Mouse (Mus musculus): ENCODE measurements at regions not wholly inside any gene's neighbourhood (a gene's known extent, or its start where the extent isn't known, plus 50 kb on each side); places are given as distances from the start of the nearest gene placed in this dataset.
A peak's percentile ranks its signal among the peaks of the same experiment; 100 is the strongest.

- ATAC-seq (replicated peaks; ENCODE audit: low FRiP score, low read depth) = no peak
- no peaks in the 10 kb centered on the region for H3K36me3 ChIP-seq (ENCODE audit: insufficient read depth, low read length)
- H3K27ac ChIP-seq = no peak overlapping the region
- WGBS = 79% methylated on average over 7 of the region's 7 CpGs
- H3K4me2 ChIP-seq (ENCODE audit: low read length) = no peak overlapping the region
- DNase-seq (ENCODE audit: low spot score) = no peak
- H3K27me3 ChIP-seq (ENCODE audit: insufficient read depth, low read length) = no peaks in the 10 kb centered on the region
- no peak overlapping the region for H3K9ac ChIP-seq (ENCODE audit: low read depth, low read length)
- H3K4me1 ChIP-seq (replicated peaks; ENCODE audit: insufficient read depth, low read length) = no peaks in the 10 kb centered on the region
- H3K4me3 ChIP-seq (replicated peaks; ENCODE audit: low read depth, low read length) = no peak overlapping the region
- TF ChIP-seq CTCF (IDR thresholded peaks at IDR 0.05; ENCODE audit: low read depth) = no peak
- H3K9me3 ChIP-seq (replicated peaks; ENCODE audit: low read length) = no peaks in the 10 kb centered on the region
These were observed 226.6 kb downstream of the Rpl36a-ps1 start for GRCm38 (mm10) chr14:98767481-98767880.

- no peaks in the 10 kb centered on the region for H3K36me3 ChIP-seq (ENCODE audit: insufficient read depth, low read length)
- ATAC-seq (replicated peaks; ENCODE audit: low FRiP score, low read depth) (no peak), DNase-seq (ENCODE audit: low spot score) (peak; percentile 31)
- no peak overlapping the region for H3K27ac ChIP-seq
- no peaks in the 10 kb centered on the region for H3K9me3 ChIP-seq (replicated peaks; ENCODE audit: low read length)
- no peak overlapping the region for H3K9ac ChIP-seq (ENCODE audit: low read depth, low read length)
- no peaks in the 10 kb centered on the region for H3K4me1 ChIP-seq (replicated peaks; ENCODE audit: insufficient read depth, low read length)
- no peak overlapping the region for H3K4me3 ChIP-seq (replicated peaks; ENCODE audit: low read depth, low read length)
- TF ChIP-seq CTCF (IDR thresholded peaks at IDR 0.05; ENCODE audit: low read depth) = no peak
- no peak overlapping the region for H3K4me2 ChIP-seq (ENCODE audit: low read length)
- H3K27me3 ChIP-seq (ENCODE audit: insufficient read depth, low read length) = no peaks in the 10 kb centered on the region
These were observed 228.8 kb downstream of the Rpl36a-ps1 start for GRCm38 (mm10) chr14:98765358-98765757.

GRCm38 (mm10) chr14:98750766-98751165 is 243.4 kb downstream of the Rpl36a-ps1 start:
- Histone ChIP-seq H3K27ac (no peak overlapping the region), H3K27me3 (ENCODE audit: insufficient read depth, low read length) (no peaks in the 10 kb centered on the region), H3K4me1 (replicated peaks; ENCODE audit: insufficient read depth, low read length) (no peaks in the 10 kb centered on the region), H3K9me3 (replicated peaks; ENCODE audit: low read length) (no peaks in the 10 kb centered on the region), H3K9ac (ENCODE audit: low read depth, low read length) (no peak overlapping the region), H3K36me3 (ENCODE audit: insufficient read depth, low read length) (no peaks in the 10 kb centered on the region), H3K4me3 (replicated peaks; ENCODE audit: low read depth, low read length) (no peak overlapping the region), H3K4me2 (ENCODE audit: low read length) (no peak overlapping the region)
- 92% methylated on average over 6 of the region's 6 CpGs for WGBS
- no peak for ATAC-seq (replicated peaks; ENCODE audit: low FRiP score, low read depth)
- DNase-seq (ENCODE audit: low spot score) = no peak
- TF ChIP-seq CTCF (IDR thresholded peaks at IDR 0.05; ENCODE audit: low read depth) = peak; percentile 33; the same call in 1 of the 2 replicates

- no peaks in the 10 kb centered on the region for H3K9me3 ChIP-seq (replicated peaks; ENCODE audit: low read length)
- no peak for TF ChIP-seq CTCF (IDR thresholded peaks at IDR 0.05; ENCODE audit: low read depth)
- H3K27ac ChIP-seq = no peak overlapping the region
- no peak for ATAC-seq (replicated peaks; ENCODE audit: low FRiP score, low read depth)
- no peak overlapping the region for H3K9ac ChIP-seq (ENCODE audit: low read depth, low read length)
- H3K36me3 ChIP-seq (ENCODE audit: insufficient read depth, low read length) = no peaks in the 10 kb centered on the region
- H3K4me2 ChIP-seq (ENCODE audit: low read length) = no peak overlapping the region
- no peak for DNase-seq (ENCODE audit: low spot score)
- no peaks in the 10 kb centered on the region for H3K27me3 ChIP-seq (ENCODE audit: insufficient read depth, low read length)
- 77% methylated on average over 14 of the region's 14 CpGs for WGBS
- no peaks in the 10 kb centered on the region for H3K4me1 ChIP-seq (replicated peaks; ENCODE audit: insufficient read depth, low read length)
- H3K4me3 ChIP-seq (replicated peaks; ENCODE audit: low read depth, low read length) = no peak overlapping the region
These were observed 244.8 kb downstream of the Rpl36a-ps1 start for GRCm38 (mm10) chr14:98749086-98750027.

DNA sequence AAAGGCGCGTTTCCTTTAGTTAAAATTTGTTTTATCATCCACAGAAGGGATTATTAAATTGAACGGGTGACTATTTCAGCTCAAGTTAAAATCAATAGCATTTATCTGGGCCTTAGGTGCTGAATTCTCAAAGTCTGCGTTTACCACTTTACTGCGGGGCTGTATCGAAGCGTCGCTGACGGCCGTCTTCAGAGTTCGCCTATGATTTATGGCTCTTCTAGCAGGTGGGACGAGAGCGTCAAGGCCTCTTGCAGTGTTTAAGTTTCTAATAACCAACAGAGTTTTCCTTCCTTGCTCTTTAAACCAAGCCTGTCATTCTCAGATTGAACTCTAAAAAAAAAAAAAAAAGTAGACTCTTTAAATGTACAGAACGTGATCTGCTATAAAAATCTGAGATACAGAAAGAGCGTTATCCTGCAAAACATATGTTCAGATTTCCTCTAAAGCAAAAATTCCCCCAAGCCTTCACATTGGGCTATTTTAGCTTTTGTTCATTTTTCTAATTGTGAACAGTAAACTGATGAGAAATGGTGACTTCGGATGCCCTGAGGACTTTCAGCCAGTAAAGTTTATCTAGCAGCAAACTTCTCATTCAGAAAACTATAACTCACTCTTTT is 246.9 kb downstream of the Rpl36a-ps1 start:
- DNase-seq (ENCODE audit: low spot score) (no peak), ATAC-seq (replicated peaks; ENCODE audit: low FRiP score, low read depth) (no peak)
- Histone ChIP-seq H3K4me2 (ENCODE audit: low read length) (peak overlapping the region; percentile 34; the same call in 1 of the 2 replicates), H3K4me3 (replicated peaks; ENCODE audit: low read depth, low read length) (no peak overlapping the region), H3K9ac (ENCODE audit: low read depth, low read length) (no peak overlapping the region), H3K36me3 (ENCODE audit: insufficient read depth, low read length) (no peaks in the 10 kb centered on the region), H3K9me3 (replicated peaks; ENCODE audit: low read length) (no peaks in the 10 kb centered on the region), H3K27ac (no peak overlapping the region), H3K4me1 (replicated peaks; ENCODE audit: insufficient read depth, low read length) (no peaks in the 10 kb centered on the region), H3K27me3 (ENCODE audit: insufficient read depth, low read length) (no peaks in the 10 kb centered on the region)
- 33% methylated on average over 16 of the region's 16 CpGs for WGBS
- TF ChIP-seq CTCF (IDR thresholded peaks at IDR 0.05; ENCODE audit: low read depth) = no peak

DNA sequence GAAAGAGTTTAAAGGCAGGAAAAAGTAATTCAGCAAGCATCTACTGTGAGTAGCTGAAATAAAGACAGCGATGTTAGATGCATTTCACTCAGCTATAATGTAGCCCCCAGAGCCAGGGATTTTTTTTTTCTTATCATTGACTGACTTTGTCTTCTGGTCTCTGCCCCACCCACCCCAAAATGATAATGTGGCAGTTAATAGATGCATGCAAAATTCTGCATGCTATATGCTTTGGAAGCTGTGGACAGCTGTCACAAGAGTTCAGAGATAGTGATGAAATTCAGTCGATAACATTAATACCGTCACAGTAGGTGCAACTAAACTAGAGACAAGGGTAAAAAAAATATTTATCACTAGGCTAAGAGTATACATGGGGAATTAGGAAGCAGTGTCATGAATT is 263.7 kb downstream of the Rpl36a-ps1 start:
- Histone ChIP-seq H3K9ac (ENCODE audit: low read depth, low read length) (no peak overlapping the region), H3K4me3 (replicated peaks; ENCODE audit: low read depth, low read length) (no peak overlapping the region), H3K9me3 (replicated peaks; ENCODE audit: low read length) (no peaks in the 10 kb centered on the region), H3K27me3 (ENCODE audit: insufficient read depth, low read length) (no peaks in the 10 kb centered on the region), H3K27ac (no peak overlapping the region), H3K36me3 (ENCODE audit: insufficient read depth, low read length) (no peaks in the 10 kb centered on the region), H3K4me1 (replicated peaks; ENCODE audit: insufficient read depth, low read length) (no peaks in the 10 kb centered on the region), H3K4me2 (ENCODE audit: low read length) (no peak overlapping the region)
- DNase-seq (ENCODE audit: low spot score) (no peak), ATAC-seq (replicated peaks; ENCODE audit: low FRiP score, low read depth) (no peak)
- no peak for TF ChIP-seq CTCF (IDR thresholded peaks at IDR 0.05; ENCODE audit: low read depth)
- 87% methylated on average over 3 of the region's 3 CpGs for WGBS

All from kidney, postnatal 0 days (tissue).